Mouse (Mus musculus) C2C12 (cell line): ENCODE measurements at regions not wholly inside any gene's neighbourhood (a gene's known extent, or its start where the extent isn't known, plus 50 kb on each side); places are given as distances from the start of the nearest gene placed in this dataset.

Experiments used
- H3K27me3 ChIP-seq: one replicate; pipeline ENCODE4 v1.6.1; 2011; ENCODE audit not compliant: control insufficient read depth, insufficient read depth, insufficient read length
- H3K36me3 ChIP-seq: one replicate; pipeline ENCODE4 v1.6.1; 2011; ENCODE audit not compliant: control insufficient read depth, insufficient read depth
- H3K4me3 ChIP-seq: one replicate; pipeline ENCODE4 v1.5.1; 2011; ENCODE audit warnings: mild to moderate bottlenecking, control low read depth; ENCODE audit not compliant: poor library complexity, insufficient read depth, severe bottlenecking
- H3K79me2 ChIP-seq: one replicate; pipeline ENCODE4 v1.6.1; 2011; ENCODE audit not compliant: control insufficient read depth, insufficient read depth
- H3K79me3 ChIP-seq: one replicate; pipeline ENCODE4 v1.6.1; 2011; ENCODE audit warnings: low read depth, control low read depth
- H3ac ChIP-seq: one replicate; pipeline ENCODE3; 2011; ENCODE audit warnings: low read depth; ENCODE audit not compliant: control insufficient read depth, insufficient read length
- CEBPB ChIP-seq: IDR thresholded peaks from one replicate; pipeline ENCODE4 v1.6.1; 2011; ENCODE audit warnings: low read depth, mild to moderate bottlenecking, control low read depth, moderate library complexity
- CTCF ChIP-seq: IDR thresholded peaks from one replicate; pipeline ENCODE4 v1.5.1; 2011; ENCODE audit not compliant: control insufficient read depth, insufficient read depth, insufficient read length
- FOSL1 ChIP-seq: IDR thresholded peaks from one replicate; pipeline ENCODE4 v1.8.0; 2011; ENCODE audit warnings: mild to moderate bottlenecking, low read length; ENCODE audit not compliant: poor library complexity, insufficient read depth, severe bottlenecking
- MAX ChIP-seq: IDR thresholded peaks from one replicate; pipeline ENCODE4 v1.6.1; 2011; ENCODE audit warnings: mild to moderate bottlenecking, control low read depth
- MYOD1 ChIP-seq: IDR thresholded peaks from one replicate; pipeline ENCODE4 v1.6.1; 2011; ENCODE audit warnings: low read depth; ENCODE audit not compliant: control insufficient read depth, insufficient read length
- MYOG ChIP-seq: IDR thresholded peaks from one replicate; pipeline ENCODE4 v1.6.1; 2011; ENCODE audit not compliant: control insufficient read depth, insufficient read length; ENCODE audit errors: extremely low read depth
- USF1 ChIP-seq: IDR thresholded peaks from one replicate; pipeline ENCODE4 v1.6.1; 2011; ENCODE audit warnings: low read depth, mild to moderate bottlenecking, control low read depth, moderate library complexity

DNA sequence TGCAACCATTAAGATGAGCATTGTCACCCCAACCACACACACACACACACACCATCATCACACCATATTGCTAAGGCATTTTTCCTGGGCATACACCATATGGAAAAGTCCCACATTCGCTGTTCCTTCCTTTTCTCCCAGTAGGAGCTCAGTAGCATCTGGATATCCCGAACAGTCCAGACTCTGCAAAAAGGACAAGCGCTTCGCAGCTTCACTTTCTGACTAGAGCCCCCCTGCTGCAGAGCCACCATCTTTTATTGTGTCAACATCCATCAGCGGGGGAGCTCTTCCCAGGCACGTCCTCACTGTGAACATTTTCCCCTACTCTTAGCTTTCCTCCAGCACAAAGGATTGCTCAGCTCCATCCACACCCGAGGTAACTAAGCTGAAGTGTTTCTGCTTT, 300.1 kb downstream of the Mat2b start:
- H3ac ChIP-seq: no peak overlapping the region
- H3K36me3 ChIP-seq: no peaks in the 10 kb centered on the region
- H3K79me2 ChIP-seq: no peaks in the 10 kb centered on the region
- no peaks in the 10 kb centered on the region for H3K27me3 ChIP-seq
- H3K79me3 ChIP-seq: no peaks in the 10 kb centered on the region
- H3K4me3 ChIP-seq: no peak overlapping the region
- TF ChIP-seq CTCF (no peak), MYOG (no peak), MAX (no peak), MYOD1 (no peak), USF1 (no peak), FOSL1 (no peak), CEBPB (no peak)

- TF ChIP-seq CEBPB (no peak), MYOD1 (no peak), MAX (no peak), USF1 (no peak), FOSL1 (no peak), CTCF (no peak), MYOG (no peak)
Measured at GRCm38 (mm10) chr11:40394283-40394758, 300.7 kb downstream of the Mat2b start.

DNA sequence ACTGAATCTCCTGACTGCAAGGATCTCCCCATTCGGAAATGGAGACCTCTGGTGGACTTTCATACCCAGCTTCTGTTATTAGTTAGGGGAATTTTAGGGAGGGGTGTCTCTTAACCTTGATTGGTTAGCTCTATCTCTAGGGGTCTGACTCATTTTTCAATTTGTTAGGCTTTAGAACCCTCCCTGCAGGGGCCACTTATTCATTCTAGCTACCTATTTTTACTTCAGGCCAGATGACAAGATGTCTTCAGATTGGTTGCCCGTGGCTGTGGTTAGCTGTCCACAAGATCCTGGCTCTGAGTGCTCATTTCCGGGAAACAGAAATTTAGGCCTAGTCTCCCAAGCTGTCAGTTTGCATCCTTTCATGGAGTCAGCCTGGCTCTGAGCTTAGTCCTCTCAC, 314.3 kb downstream of the Mat2b start:
- no peak for TF ChIP-seq USF1
- no peak for TF ChIP-seq FOSL1
- no peak for TF ChIP-seq CEBPB
- no peak for TF ChIP-seq MYOD1
- TF ChIP-seq CTCF: no peak
- Histone ChIP-seq H3ac (no peak overlapping the region), H3K36me3 (no peaks in the 10 kb centered on the region), H3K4me3 (no peak overlapping the region), H3K79me2 (no peaks in the 10 kb centered on the region), H3K27me3 (no peaks in the 10 kb centered on the region), H3K79me3 (no peaks in the 10 kb centered on the region)

More at GRCm38 (mm10) chr11:40394283-40394758, 300.7 kb downstream of the Mat2b start:
- Histone ChIP-seq H3ac (no peak overlapping the region), H3K79me2 (no peaks in the 10 kb centered on the region), H3K36me3 (no peaks in the 10 kb centered on the region), H3K79me3 (no peaks in the 10 kb centered on the region), H3K4me3 (no peak overlapping the region), H3K27me3 (no peaks in the 10 kb centered on the region)

DNA sequence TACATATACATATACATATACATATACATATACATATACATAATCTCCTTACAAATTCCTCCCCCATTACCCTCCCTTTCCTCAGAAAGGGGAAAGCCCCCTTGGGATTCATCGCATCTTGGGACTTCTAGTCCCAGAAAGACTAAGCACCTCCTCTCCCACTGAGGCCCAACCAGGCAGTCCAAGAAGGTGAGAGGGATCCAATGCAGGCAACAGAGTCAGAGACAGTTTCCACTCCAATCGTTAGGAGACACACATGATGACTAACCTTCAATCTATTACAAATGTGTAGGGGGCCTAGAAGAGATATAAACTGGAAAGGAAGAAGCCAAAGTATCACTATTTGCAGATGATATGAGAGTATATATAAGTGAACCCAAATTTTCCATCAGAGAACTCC, 323.3 kb downstream of the Mat2b start:
- Histone ChIP-seq H3K27me3 (no peaks in the 10 kb centered on the region), H3ac (no peak overlapping the region), H3K79me3 (no peaks in the 10 kb centered on the region), H3K36me3 (no peaks in the 10 kb centered on the region), H3K4me3 (no peak overlapping the region), H3K79me2 (no peaks in the 10 kb centered on the region)
- no peak for TF ChIP-seq CEBPB
- TF ChIP-seq CTCF: no peak
- TF ChIP-seq FOSL1: no peak
- no peak for TF ChIP-seq MYOD1
- no peak for TF ChIP-seq USF1
- TF ChIP-seq MYOG: no peak
- TF ChIP-seq MAX: no peak

GRCm38 (mm10) chr11:40366573-40366972, 328.4 kb downstream of the Mat2b start:
- H3K27me3 ChIP-seq: no peaks in the 10 kb centered on the region
- no peaks in the 10 kb centered on the region for H3K36me3 ChIP-seq
- no peak overlapping the region for H3ac ChIP-seq
- TF ChIP-seq CTCF (no peak), MAX (no peak), USF1 (no peak), CEBPB (no peak), FOSL1 (no peak), MYOG (no peak)
- no peak overlapping the region for H3K4me3 ChIP-seq
- no peaks in the 10 kb centered on the region for H3K79me3 ChIP-seq
- no peaks in the 10 kb centered on the region for H3K79me2 ChIP-seq
